Mouse (Mus musculus) intestine, embryonic 16.5 days (tissue): ENCODE measurements around the gene Bmf. TPM values are rescaled to one million over a fixed set of nuclear protein-coding genes. Genes with fewer than 3 reads are reported as not detected.

Experiments
- ATAC-seq: fragments of 200-750 bp; cut with Nextera tagmentation; 2 replicates; pipeline ENCODE4 v1.8.0; 2017; ENCODE audit warnings: moderate TSS enrichment, moderate library complexity
- H3K27ac ChIP-seq: fragments of 300-500 bp; sonication (generic); 2 replicates; pipeline ENCODE4 v1.5.1; 2014; ENCODE audit warnings: mild to moderate bottlenecking, low read length
- H3K27me3 ChIP-seq: fragments of 300-500 bp; sonication (generic); replicated peaks from 2 replicates; pipeline ENCODE4 v1.6.1; 2014; ENCODE audit warnings: low read length, control low read depth, mixed read lengths; ENCODE audit not compliant: control insufficient read depth, insufficient read depth
- H3K36me3 ChIP-seq: fragments of 300-500 bp; sonication (generic); 2 replicates; pipeline ENCODE4 v1.6.1; 2014; ENCODE audit warnings: low read length, control low read depth; ENCODE audit not compliant: control insufficient read depth, insufficient read depth
- H3K4me1 ChIP-seq: fragments of 300-500 bp; sonication (generic); 2 replicates; pipeline ENCODE4 v1.6.1; 2014; ENCODE audit warnings: low read length, control low read depth, mixed read lengths; ENCODE audit not compliant: control insufficient read depth, insufficient read depth
- H3K4me2 ChIP-seq: fragments of 300-500 bp; sonication (generic); 2 replicates; pipeline ENCODE4 v1.6.1; 2014; ENCODE audit warnings: low read depth, low read length, control low read depth
- H3K4me3 ChIP-seq: fragments of 300-500 bp; sonication (generic); 2 replicates; pipeline ENCODE4 v1.5.1; 2014; ENCODE audit warnings: mild to moderate bottlenecking, low read length
- H3K9ac ChIP-seq: fragments of 300-500 bp; sonication (generic); 2 replicates; pipeline ENCODE4 v1.6.1; 2014; ENCODE audit warnings: low read depth, low read length
- H3K9me3 ChIP-seq: fragments of 300-500 bp; sonication (generic); 2 replicates; pipeline ENCODE4 v1.6.1; 2016; ENCODE audit warnings: low read length, control low read depth; ENCODE audit not compliant: control insufficient read depth
- WGBS: fragments of 180-500 bp; shearing (Covaris S2); extraction: QIAGEN DNeasy Blood & Tissue Kit; methylation state at CpG from one replicate; pipeline ENCODE4 v1.1.7; 2014; 5-methylcytosine and 5-hydroxymethylcytosine counted together
- polyA plus RNA-seq: library from polyadenylated mRNA; unstranded; fragments of >200 nt; fragmentation: Nextera tagmentation; extraction: Ambion mirVana; gene quantifications from 2 replicates; pipeline ENCODE4 v1.2.1, GENCODE M21; 2015

Bmf gene
- 2.3 and 2.4 TPM in 2 replicates for polyA plus RNA-seq

DNA sequence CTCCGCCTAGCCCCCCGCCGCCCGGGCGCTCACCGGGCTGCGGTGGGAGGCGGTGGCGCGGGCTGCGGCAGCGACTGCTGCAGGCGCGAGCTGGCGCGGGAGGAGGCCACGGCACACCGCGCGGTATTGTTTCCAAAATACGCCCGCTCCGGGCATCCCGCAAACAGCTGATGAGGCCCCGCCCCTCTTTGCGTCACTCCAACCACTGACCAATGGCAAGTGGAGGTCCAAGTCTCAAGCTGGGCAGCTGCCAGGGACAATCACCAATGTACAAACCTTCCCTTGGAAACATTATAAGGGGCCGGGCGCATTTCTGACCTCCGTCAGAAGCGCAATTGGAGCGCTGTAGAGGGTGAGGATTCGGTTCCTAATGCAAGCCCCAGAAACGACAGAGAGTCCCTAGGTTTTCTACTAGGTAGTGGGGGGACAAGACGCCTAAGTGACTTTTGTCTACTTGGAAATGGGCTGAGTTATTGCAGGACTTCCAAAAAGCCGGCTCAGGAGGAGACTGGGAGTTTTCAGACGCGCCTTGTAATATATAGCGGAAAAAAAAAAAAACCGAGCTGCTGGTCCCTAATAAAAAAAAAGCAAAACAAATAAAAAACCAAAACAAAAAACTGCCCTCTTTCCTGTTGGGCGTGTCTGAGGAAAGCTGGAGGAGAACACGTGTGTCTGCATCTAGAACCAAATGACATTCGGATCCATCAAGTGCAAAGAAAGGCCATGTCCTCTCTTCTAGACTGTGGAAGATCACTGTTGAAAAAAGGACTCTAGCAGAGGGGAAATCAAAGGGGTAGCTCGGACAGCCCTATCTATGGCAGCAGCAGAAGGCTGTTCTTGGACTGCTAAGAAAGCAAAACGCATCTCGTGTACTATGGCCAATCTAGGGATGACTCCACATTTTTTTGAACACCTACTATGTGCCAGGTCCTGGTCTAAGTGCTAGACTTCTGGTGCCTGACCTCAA, at the start of gene Bmf:
Bmf (minus strand) TSS at position 181 of the 967 bp plus-strand sequence.
- peak within 1 kb of the TSS; percentile 50; the same call in 1 of the 2 replicates for H3K27ac ChIP-seq
- no peaks in the 10 kb centered on the region for H3K27me3 ChIP-seq
- H3K9me3 ChIP-seq: no peaks in the 10 kb centered on the region; the same call in 1 of the 2 replicates
- under 1% methylated on average over 45 of the region's 45 CpGs for WGBS
- peak within 1 kb of the TSS; percentile 87 for H3K9ac ChIP-seq
- ATAC-seq: peak; percentile 80
- H3K36me3 ChIP-seq: no peaks in the 10 kb centered on the region
- peak within 1 kb of the TSS; percentile 91 for H3K4me3 ChIP-seq
- peak within 1 kb of the TSS; percentile 97 for H3K4me2 ChIP-seq
- H3K4me1 ChIP-seq: peaks cover 46% of the 10 kb centered on the region

DNA sequence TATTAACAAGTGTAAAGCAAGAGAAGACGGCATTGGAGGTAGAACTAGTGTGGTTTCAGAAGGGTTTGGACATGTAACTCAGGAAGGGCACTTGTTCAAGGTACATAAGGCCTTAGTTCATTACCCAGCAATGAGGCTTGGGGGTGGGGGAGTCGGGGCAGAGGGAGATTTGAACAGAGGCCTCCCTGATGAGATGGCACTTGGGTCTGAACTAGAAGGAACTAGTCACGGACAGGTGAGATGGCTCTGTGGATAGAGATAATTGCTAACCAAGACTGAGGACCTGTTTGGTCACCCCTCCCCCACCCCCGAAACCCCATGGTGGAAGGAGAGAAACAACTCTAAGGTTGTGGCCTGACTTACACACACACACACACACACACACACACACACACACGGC, 49.6 kb upstream of the Bmf start:
- Histone ChIP-seq H3K27me3 (no peaks in the 10 kb centered on the region), H3K9ac (peak overlapping the region; percentile 76), H3K4me3 (peak overlapping the region; percentile 75), H3K4me1 (peaks cover 14% of the 10 kb centered on the region; the same call in 1 of the 2 replicates), H3K4me2 (peak overlapping the region; percentile 65), H3K9me3 (no peaks in the 10 kb centered on the region), H3K27ac (no peak overlapping the region), H3K36me3 (peaks cover 6% of the 10 kb centered on the region; the same call in 1 of the 2 replicates)
- no peak for ATAC-seq
- 42% methylated on average over 5 of the region's 5 CpGs for WGBS

DNA sequence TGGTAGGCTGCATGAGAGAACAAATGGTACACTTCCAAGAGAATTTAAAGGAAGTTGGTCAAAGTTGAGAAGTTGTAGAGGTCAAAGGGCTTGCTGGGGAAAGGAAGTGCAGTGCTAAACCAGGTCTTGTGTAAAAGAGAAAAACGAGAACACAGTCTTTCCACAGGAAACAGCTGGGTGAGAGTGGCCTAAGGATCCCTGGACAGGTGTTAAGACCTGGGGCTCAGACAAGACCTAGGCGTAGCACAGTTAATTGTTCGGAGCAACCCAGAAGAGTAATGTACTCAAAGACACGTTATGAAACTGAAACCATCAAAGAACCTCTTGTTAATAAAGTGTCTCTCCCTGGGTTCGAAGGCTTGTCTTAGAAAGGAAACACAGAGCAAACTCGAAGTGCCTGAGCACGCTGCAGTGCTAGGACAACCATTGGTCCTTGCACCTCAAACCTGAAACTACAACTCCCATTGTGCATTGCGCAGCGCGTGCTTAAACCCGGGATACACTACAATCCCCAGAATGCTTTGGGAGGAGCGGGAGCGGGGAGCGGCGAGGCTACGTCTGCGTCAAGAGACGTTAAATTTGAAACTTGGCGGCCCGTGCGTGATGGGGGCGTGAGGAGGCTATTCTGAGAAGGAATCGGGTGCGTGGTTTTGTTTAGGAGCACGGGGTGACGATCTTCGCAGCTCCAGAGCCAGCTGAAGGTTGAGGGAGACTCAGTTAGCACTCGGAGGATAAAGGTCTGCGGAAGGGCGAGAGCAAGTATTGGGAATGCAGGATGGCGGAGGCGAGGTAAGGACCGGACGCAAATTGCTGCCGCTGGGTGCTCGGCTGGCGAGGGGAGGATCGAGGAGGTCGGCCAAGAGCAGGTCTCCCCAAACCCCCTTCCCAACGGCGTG, 48.4 kb upstream of the Bmf start, which contains the start of gene Bub1b:
Bub1b (plus strand) TSS at position 539 of the 896 bp plus-strand sequence.
- H3K36me3 ChIP-seq: 0 out of 2 replicates have a peak, but pooled peaks cover 2% of the 10 kb centered on the region
- H3K9ac ChIP-seq: peak within 1 kb of the TSS; percentile 76
- no peaks in the 10 kb centered on the region for H3K9me3 ChIP-seq
- peak; percentile 98 for ATAC-seq
- 5% methylated on average over 41 of the region's 41 CpGs for WGBS
- peak within 1 kb of the TSS; percentile 75 for H3K4me3 ChIP-seq
- peaks cover 14% of the 10 kb centered on the region; the same call in 1 of the 2 replicates for H3K4me1 ChIP-seq
- no peaks in the 10 kb centered on the region for H3K27me3 ChIP-seq
- peak within 1 kb of the TSS; percentile 65 for H3K4me2 ChIP-seq
- peak within 1 kb of the TSS; percentile 16; the same call in 1 of the 2 replicates for H3K27ac ChIP-seq

DNA sequence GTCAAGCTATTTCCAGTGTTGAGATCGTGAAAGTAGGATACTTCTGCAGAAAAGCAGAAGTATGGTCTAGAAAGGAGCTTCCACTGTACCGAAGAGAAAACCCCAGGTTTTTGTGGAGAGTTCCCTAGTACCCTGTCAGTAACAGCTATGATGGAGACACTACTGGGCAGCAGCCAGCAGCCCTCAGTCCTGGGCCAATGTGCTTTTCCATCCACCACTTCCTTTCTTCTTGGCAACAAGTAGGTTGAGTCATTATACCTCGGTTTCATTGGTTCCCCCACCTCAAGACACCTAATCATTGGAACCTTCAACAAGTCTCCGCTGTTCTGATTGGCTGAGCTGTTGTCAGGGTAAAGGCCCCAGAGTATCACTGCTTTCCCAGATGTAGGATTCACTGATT, 41.6 kb upstream of the Bmf start:
- ATAC-seq: no peak
- 85% methylated on average over 4 of the region's 4 CpGs for WGBS

DNA sequence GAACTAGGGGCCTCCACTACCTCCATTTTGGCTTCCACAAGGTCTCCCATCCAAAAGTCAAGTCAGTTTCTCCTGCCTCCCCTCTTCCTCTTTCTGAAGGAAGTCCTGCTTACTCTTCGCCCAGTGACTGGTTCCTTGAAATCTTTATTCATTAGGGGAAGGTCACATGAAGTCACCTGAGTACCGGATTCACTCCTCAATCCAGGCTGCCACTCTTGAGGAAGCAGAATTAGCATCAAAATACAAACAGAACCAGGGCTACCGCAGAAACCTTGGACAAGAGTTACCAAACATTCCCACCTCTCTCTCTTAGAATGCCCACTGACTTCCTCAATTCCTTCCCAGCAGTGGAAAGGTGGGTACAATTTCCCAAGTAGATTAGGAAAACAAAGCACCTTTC, 38.2 kb upstream of the Bmf start:
- Histone ChIP-seq H3K4me2 (no peak overlapping the region), H3K9me3 (no peaks in the 10 kb centered on the region), H3K4me1 (peaks cover 7% of the 10 kb centered on the region), H3K36me3 (no peaks in the 10 kb centered on the region), H3K27me3 (no peaks in the 10 kb centered on the region), H3K4me3 (no peak overlapping the region), H3K27ac (no peak overlapping the region), H3K9ac (no peak overlapping the region)
- no peak for ATAC-seq
- WGBS: 77% methylated on average over 3 of the region's 3 CpGs

More for the DNA sequence above, 41.6 kb upstream of the Bmf start:
- Histone ChIP-seq H3K27me3 (no peaks in the 10 kb centered on the region), H3K4me1 (peaks cover 3% of the 10 kb centered on the region), H3K9ac (no peak overlapping the region), H3K9me3 (no peaks in the 10 kb centered on the region), H3K27ac (no peak overlapping the region), H3K4me2 (no peak overlapping the region), H3K36me3 (no peaks in the 10 kb centered on the region), H3K4me3 (no peak overlapping the region)

DNA sequence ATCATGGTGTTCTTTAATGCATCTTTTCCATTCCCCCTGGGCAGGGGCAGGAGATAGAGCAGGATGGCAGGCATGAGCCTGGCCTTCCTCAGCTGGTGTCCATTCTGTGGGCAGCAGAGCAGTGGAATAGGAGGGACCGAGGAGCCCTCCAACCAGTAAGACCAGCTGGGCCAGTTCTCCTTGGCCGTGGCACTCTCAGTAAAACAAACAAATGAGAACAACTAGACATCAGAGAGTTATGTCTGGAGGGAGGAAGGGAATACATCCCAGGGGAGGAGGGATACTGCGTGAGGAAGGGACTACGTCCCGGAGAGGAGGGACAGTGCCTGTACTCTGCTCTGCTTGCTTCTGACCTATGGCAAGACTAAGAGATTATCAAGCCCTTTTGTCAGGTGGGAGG, 36.5 kb upstream of the Bmf start:
- Histone ChIP-seq H3K4me2 (no peak overlapping the region), H3K9ac (no peak overlapping the region), H3K27me3 (no peaks in the 10 kb centered on the region), H3K27ac (no peak overlapping the region), H3K36me3 (no peaks in the 10 kb centered on the region), H3K4me1 (peaks cover 7% of the 10 kb centered on the region), H3K9me3 (no peaks in the 10 kb centered on the region), H3K4me3 (no peak overlapping the region)
- ATAC-seq: peak; percentile 76
- 36% methylated on average over 5 of the region's 5 CpGs for WGBS

DNA sequence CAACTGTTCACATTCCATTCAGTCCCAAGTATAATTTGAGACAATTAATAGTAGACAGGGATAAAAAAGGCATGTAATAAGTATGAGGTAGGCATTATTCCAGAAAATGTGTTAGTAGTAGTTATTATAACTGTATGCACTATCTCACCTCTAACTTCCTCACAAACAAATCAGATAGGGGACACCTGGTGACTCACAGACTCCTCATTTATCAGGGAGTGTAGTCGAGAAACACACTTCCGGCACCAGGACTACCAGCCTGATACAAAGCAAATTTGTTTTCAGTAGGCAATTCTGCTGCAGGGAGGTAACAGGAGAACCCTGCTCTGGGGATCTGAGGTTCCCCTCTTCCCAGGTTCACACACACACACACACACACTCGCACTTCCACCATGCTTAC, 23.6 kb upstream of the Bmf start:
- H3K36me3 ChIP-seq: no peaks in the 10 kb centered on the region
- no peak for ATAC-seq
- no peak overlapping the region for H3K4me3 ChIP-seq
- H3K4me2 ChIP-seq: no peak overlapping the region
- no peak overlapping the region for H3K9ac ChIP-seq
- no peaks in the 10 kb centered on the region for H3K27me3 ChIP-seq
- no peaks in the 10 kb centered on the region for H3K4me1 ChIP-seq
- 70% methylated on average over 3 of the region's 3 CpGs for WGBS
- H3K9me3 ChIP-seq: no peaks in the 10 kb centered on the region
- no peak overlapping the region for H3K27ac ChIP-seq

DNA sequence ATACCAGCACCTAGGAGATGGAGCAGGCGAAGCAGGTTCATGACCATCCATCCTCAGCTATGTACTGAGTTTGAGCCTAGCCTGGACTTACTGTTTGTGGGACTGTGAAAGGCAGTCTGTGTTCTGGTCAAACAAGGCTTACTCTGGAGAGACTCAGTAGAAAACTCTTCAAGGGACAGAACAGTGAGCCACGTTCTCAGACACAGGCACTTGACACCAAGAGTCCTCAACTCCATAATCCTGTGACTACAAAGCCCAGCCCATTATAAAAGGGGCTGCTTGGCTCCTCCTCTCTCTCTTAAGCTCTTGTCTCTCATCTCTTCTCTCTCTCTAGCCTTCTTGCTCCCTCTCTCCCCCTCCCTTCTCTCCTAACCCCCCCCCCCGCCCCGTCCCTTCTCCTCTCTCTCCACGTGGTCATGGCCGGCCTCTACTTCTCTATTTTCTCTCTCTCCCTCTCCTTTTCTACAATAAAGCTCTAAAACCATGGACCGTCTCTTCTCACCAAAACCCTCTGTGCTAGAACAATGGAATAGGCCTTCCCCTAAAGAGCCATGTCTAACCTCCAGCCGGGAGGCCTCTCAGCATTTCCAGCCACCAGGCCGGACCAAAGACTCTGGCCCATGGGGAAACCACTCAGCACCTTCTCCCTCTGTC, 22.8 kb upstream of the Bmf start:
- H3K4me3 ChIP-seq: no peak overlapping the region
- no peak for ATAC-seq
- H3K9ac ChIP-seq: no peak overlapping the region
- no peaks in the 10 kb centered on the region for H3K9me3 ChIP-seq
- no peak overlapping the region for H3K27ac ChIP-seq
- H3K4me2 ChIP-seq: no peak overlapping the region
- no peaks in the 10 kb centered on the region for H3K36me3 ChIP-seq
- H3K27me3 ChIP-seq: no peaks in the 10 kb centered on the region
- no peaks in the 10 kb centered on the region for H3K4me1 ChIP-seq
- 74% methylated on average over 9 of the region's 9 CpGs for WGBS
